Comparison of ENCODE assay signal across 8 mouse cellular contexts in genomic region chr13:45539205-45539568, GRCm38 (mm10). TPM values are rescaled to one million over a fixed set of nuclear protein-coding genes. Genes with fewer than 3 reads are reported as not detected.
A peak's percentile ranks its signal among the peaks of the same experiment; 100 is the strongest.
DNase-seq lines count a peak whose midpoint lies in the region; ATAC-seq lines count a peak whose summit lies in the region.

No protein-coding gene starts in this region.

- no peaks in the 10 kb centered on the region for H3K36me3 ChIP-seq in limb, embryonic 12.5 days
- H3K36me3 ChIP-seq in midbrain, embryonic 15.5 days (replicated peaks) = no peaks in the 10 kb centered on the region

- H3K4me1 ChIP-seq in limb, embryonic 12.5 days (replicated peaks) = 0 out of 2 replicates have a peak, but pooled peaks cover 9% of the 10 kb centered on the region
- H3K4me1 ChIP-seq in midbrain, embryonic 15.5 days = peaks cover 12% of the 10 kb centered on the region

- no peak overlapping the region; the same call in 1 of the 2 replicates for H3K27ac ChIP-seq in limb, embryonic 12.5 days
- H3K27ac ChIP-seq in midbrain, embryonic 15.5 days = peak overlapping the region; percentile 83

- H3K9ac ChIP-seq in limb, embryonic 12.5 days (replicated peaks) = peak overlapping the region; percentile 53
- H3K9ac ChIP-seq in midbrain, embryonic 15.5 days = peak overlapping the region; percentile 64

- H3K27me3 ChIP-seq in limb, embryonic 12.5 days = no peaks in the 10 kb centered on the region
- no peaks in the 10 kb centered on the region for H3K27me3 ChIP-seq in midbrain, embryonic 15.5 days (replicated peaks)

- peak; percentile 85 for DNase-seq in layer of hippocampus, adult 11-12 months (ENCODE audit: low spot score)
- no peak for DNase-seq in layer of hippocampus, adult 9-10 months (ENCODE audit: low spot score)
- DNase-seq in embryo, embryonic 11.5 days (ENCODE audit: low read depth, low spot score) = peak; percentile 65
- peak; percentile 96 for DNase-seq in heart, adult 11 months
- peak; percentile 62 for DNase-seq in kidney, adult 11 months
- DNase-seq in spleen, postnatal 36 days (ENCODE audit: low spot score in 2 of 2) = peak; percentile 12 to 27

- no peaks in the 10 kb centered on the region for H3K9me3 ChIP-seq in limb, embryonic 12.5 days
- no peaks in the 10 kb centered on the region for H3K9me3 ChIP-seq in midbrain, embryonic 15.5 days

- WGBS in limb, embryonic 12.5 days = 11% methylated on average over 10 of the region's 10 CpGs
- WGBS in midbrain, embryonic 15.5 days = 4% methylated on average over 10 of the region's 10 CpGs

- peak; percentile 85 for ATAC-seq in limb, embryonic 12.5 days (ENCODE audit: insufficient number of reproducible peaks, insufficient read depth, low FRiP score, low TSS enrichment, low read depth)
- ATAC-seq in midbrain, embryonic 15.5 days (replicated peaks) = peak; percentile 95

- H3K4me3 ChIP-seq in limb, embryonic 12.5 days (replicated peaks) = peak overlapping the region; percentile 39
- H3K4me3 ChIP-seq in midbrain, embryonic 15.5 days = peak overlapping the region; percentile 47

- peak overlapping the region; percentile 68 for H3K4me2 ChIP-seq in limb, embryonic 12.5 days
- H3K4me2 ChIP-seq in midbrain, embryonic 15.5 days = peak overlapping the region; percentile 81

RNA-seq across cellular contexts. Expression of gene Gmpr, which starts 31.9 kb away (rescaled TPM):
- polyA plus RNA-seq in limb, embryonic 12.5 days (2016; fragmentation: Nextera tagmentation; extraction: Ambion mirVana) = 20.1 and 21.7 TPM in 2 replicates
- polyA plus RNA-seq in midbrain, embryonic 15.5 days (2015; fragmentation: Nextera tagmentation; extraction: Ambion mirVana) = 29.5 and 31.7 TPM in 2 replicates
